Mouse (Mus musculus) CH12.LX (cell line): ENCODE results near the gene Mogat2. TPM values are rescaled to one million over a fixed set of nuclear protein-coding genes. Genes with fewer than 3 reads are reported as not detected.

Experiments
- DNase-seq: peaks from one replicate; pipeline ENCODE4 v3.0.0-alpha.2; 2013; ENCODE audit errors: extremely low read depth
- H3K27ac ChIP-seq: 2 replicates; pipeline ENCODE4 v1.5.1; 2012; ENCODE audit warnings: low read depth, mild to moderate bottlenecking, control low read depth, moderate library complexity; ENCODE audit not compliant: insufficient read depth
- H3K27me3 ChIP-seq: replicated peaks from 2 replicates; pipeline ENCODE3; 2012; ENCODE audit warnings: inconsistent platforms
- H3K36me3 ChIP-seq, 2 experiments: replicated peaks in 1 of 2; 2 replicates each; pipeline versions ENCODE3 to v1.6.1; 2012; ENCODE audit warnings: inconsistent platforms in 1 of 2, low read length in 1 of 2, mild to moderate bottlenecking in 1 of 2, mixed read lengths in 1 of 2, moderate library complexity in 1 of 2; ENCODE audit not compliant: control insufficient read depth in 1 of 2, insufficient read depth in 1 of 2
- H3K4me1 ChIP-seq, 2 experiments: 2 replicates each; pipeline ENCODE4 v1.6.1; 2012; ENCODE audit warnings: inconsistent platforms in 1 of 2, moderate library complexity in 1 of 2; ENCODE audit not compliant: insufficient read depth in 2 of 2, control insufficient read depth in 1 of 2
- H3K4me2 ChIP-seq: 2 replicates; pipeline ENCODE4 v1.6.1; 2012; ENCODE audit warnings: low read depth, mild to moderate bottlenecking, control low read depth; ENCODE audit not compliant: poor library complexity, insufficient read depth, severe bottlenecking
- H3K4me3 ChIP-seq, 3 experiments: fragments of 150-350 bp in 1 of 3; sonication (generic) in 1 of 3; replicated peaks in 1 of 3; 2 replicates each; pipeline versions ENCODE3 to v1.5.1; 2011 to 2012; ENCODE audit warnings: low read depth in 2 of 3, low read length in 2 of 3, mild to moderate bottlenecking in 2 of 3, moderate library complexity in 2 of 3, control low read depth in 1 of 3, improper control_type of control experiment in 1 of 3, inconsistent platforms in 1 of 3, mixed read lengths in 1 of 3; ENCODE audit not compliant: poor library complexity in 1 of 3
- H3K79me2 ChIP-seq: replicated peaks from 2 replicates; pipeline ENCODE4 v1.6.1; 2012; ENCODE audit warnings: mild to moderate bottlenecking, moderate library complexity; ENCODE audit not compliant: control insufficient read depth, poor library complexity, insufficient read depth, severe bottlenecking; ENCODE audit errors: extremely low read depth
- H3K9ac ChIP-seq: 2 replicates; pipeline ENCODE4 v1.6.1; 2012; ENCODE audit warnings: low read depth, mild to moderate bottlenecking, control low read depth, moderate library complexity; ENCODE audit not compliant: insufficient read depth
- H3K9me3 ChIP-seq: replicated peaks from 2 replicates; pipeline ENCODE3; 2012; ENCODE audit warnings: low read length, inconsistent platforms, mixed read lengths
- BHLHE40 ChIP-seq: IDR thresholded peaks from 2 replicates; pipeline ENCODE4 v1.6.1; 2011; ENCODE audit warnings: mild to moderate bottlenecking, low read depth, low read length, improper control_type of control experiment
- CHD1 ChIP-seq: IDR thresholded peaks from 2 replicates; pipeline ENCODE4 v1.6.1; 2012; ENCODE audit warnings: low read depth, low read length, improper control_type of control experiment, inconsistent platforms
- CTCF ChIP-seq, 2 experiments: IDR thresholded peaks in 1 of 2; conservative IDR thresholded peaks in 1 of 2; 2 replicates each; pipeline ENCODE4 v1.5.1; 2011 to 2012; ENCODE audit warnings: low read depth in 2 of 2, low read length in 2 of 2, improper control_type of control experiment in 1 of 2, inconsistent platforms in 1 of 2, mild to moderate bottlenecking in 1 of 2, moderate library complexity in 1 of 2
- IRF4 ChIP-seq: IDR thresholded peaks from 2 replicates; pipeline ENCODE4 v1.6.1; 2014; ENCODE audit warnings: low read depth, mild to moderate bottlenecking, inconsistent platforms, low read length, improper control_type of control experiment
- MXI1 ChIP-seq: IDR thresholded peaks from 2 replicates; pipeline ENCODE4 v1.6.1; 2011; ENCODE audit warnings: mild to moderate bottlenecking, low read depth, low read length, improper control_type of control experiment
- RAD21 ChIP-seq: IDR thresholded peaks from 2 replicates; pipeline ENCODE4 v1.6.1; 2011; ENCODE audit warnings: low read depth, mild to moderate bottlenecking, low read length, improper control_type of control experiment, moderate library complexity
- RCOR1 ChIP-seq: conservative IDR thresholded peaks from 2 replicates; pipeline ENCODE4 v1.6.1; 2012; ENCODE audit warnings: low read depth, mild to moderate bottlenecking, inconsistent platforms, low read length, improper control_type of control experiment
- SMC3 ChIP-seq: IDR thresholded peaks from 2 replicates; pipeline ENCODE4 v1.6.1; 2011; ENCODE audit warnings: low read depth, low read length, improper control_type of control experiment
- UBTF ChIP-seq: IDR thresholded peaks from 2 replicates; pipeline ENCODE4 v1.6.1; 2012; ENCODE audit warnings: low read depth, mild to moderate bottlenecking, inconsistent platforms, low read length, improper control_type of control experiment, moderate library complexity
- ZC3H11A ChIP-seq: IDR thresholded peaks from 2 replicates; pipeline ENCODE4 v1.6.1; 2012; ENCODE audit warnings: low read depth, mild to moderate bottlenecking, inconsistent platforms, low read length, improper control_type of control experiment
- dilution Hi-C: fragments of 300-500 bp; cut with MboI; formaldehyde crosslinking; loops from 2 replicates; pipeline ENCODE4 v1.14.3; 2020; ENCODE audit warnings: low sequenced_read_pairs; ENCODE audit not compliant: extremely low pct_unique_long_range_greater_than_20kb, extremely low pct_ligation_motif_present
- in situ Hi-C: fragments of 300-500 bp; cut with MboI; formaldehyde crosslinking; loops from 3 replicates; pipeline ENCODE4 v1.14.3; 2019; ENCODE audit warnings: low sequenced_read_pairs, low pct_ligation_motif_present, low pct_unique_long_range_greater_than_20kb, mixed read lengths
- polyA plus RNA-seq: library from polyadenylated mRNA; unstranded; fragments of >175 nt; gene quantifications from 2 replicates; pipeline ENCODE4 v1.2.1, GENCODE M21; 2012; ENCODE audit warnings: low read depth; ENCODE audit not compliant: insufficient read length
- total RNA-seq, 2 experiments: library from RNA; depleted of rRNA; stranded (reverse); fragments of 300-350 nt in 1 of 2; fragments of >200 nt in 1 of 2; gene quantifications; 2 replicates each; pipeline ENCODE4 v1.2.3; 2012 to 2014

The Mogat2 gene
- total and polyA plus RNA-seq, 3 experiments, result not detected

- in situ Hi-C loops (no loop called here), dilution Hi-C loops (no loop called here)
- peaks cover 3% of the 10 kb centered on the region for H3K9me3 ChIP-seq
- H3K79me2 ChIP-seq, result no peaks in the 10 kb centered on the region
- peaks cover 4 to 11% of the 10 kb centered on the region in 2 experiments; a peak in 2 of 4 replicates for H3K4me1 ChIP-seq
- no peak overlapping the region for H3K9ac ChIP-seq
- no peak overlapping the region for H3K4me3 ChIP-seq
- H3K36me3 ChIP-seq, result no peaks in the 10 kb centered on the region
- DNase-seq, result no peak
- TF ChIP-seq SMC3, result no peak
- TF ChIP-seq UBTF, result no peak
- no peak for TF ChIP-seq CHD1
- TF ChIP-seq MXI1, result no peak
- TF ChIP-seq RAD21, result no peak
- no peak for TF ChIP-seq ZC3H11A
- peaks cover 18% of the 10 kb centered on the region for H3K27me3 ChIP-seq
- no peak overlapping the region for H3K4me2 ChIP-seq
- H3K27ac ChIP-seq, result no peak overlapping the region
Measured at GRCm38 (mm10) chr7:99264597-99264996, 26.2 kb upstream of the Mogat2 start.

GRCm38 (mm10) chr7:99263509-99263908 lies 25.1 kb upstream of the Mogat2 start:
- DNase-seq, result no peak
- no peak for TF ChIP-seq BHLHE40
- TF ChIP-seq RCOR1, result no peak
- TF ChIP-seq, all 38 proteins: peak for 0
- H3K4me3 ChIP-seq, result no peak overlapping the region
- H3K79me2 ChIP-seq, result no peaks in the 10 kb centered on the region
- peaks cover 3% of the 10 kb centered on the region for H3K9me3 ChIP-seq
- peaks cover 16% of the 10 kb centered on the region for H3K27me3 ChIP-seq
- in situ Hi-C loops (no loop called here), dilution Hi-C loops (no loop called here)
- no peaks in the 10 kb centered on the region for H3K36me3 ChIP-seq
- peaks cover 0 to 10% of the 10 kb centered on the region in 2 experiments; a peak in 1 of 4 replicates for H3K4me1 ChIP-seq
- no peak overlapping the region for H3K4me2 ChIP-seq
- H3K27ac ChIP-seq, result no peak overlapping the region
- no peak overlapping the region for H3K9ac ChIP-seq

GRCm38 (mm10) chr7:99261900-99262299 lies 23.5 kb upstream of the Mogat2 start:
- Histone ChIP-seq H3K9ac (no peak overlapping the region), H3K79me2 (no peaks in the 10 kb centered on the region), H3K4me3 (no peak overlapping the region), H3K27ac (no peak overlapping the region)
- no peak for TF ChIP-seq IRF4
- TF ChIP-seq UBTF, result no peak
- 0 out of 2 replicates have a peak, but pooled peaks have one; percentile 5 for TF ChIP-seq SMC3
- peak; percentile 22 to 37; a peak in 3 of 4 replicates for TF ChIP-seq CTCF (conservative IDR thresholded peaks at IDR 0.05 in 1 of 2, IDR thresholded peaks at IDR 0.05 in 1 of 2; ENCODE audit: low read depth in 2 of 2, low read length in 2 of 2)
- peak; percentile 0 for TF ChIP-seq RAD21
- TF ChIP-seq, all 38 proteins: peak for 3
- peaks cover 3% of the 10 kb centered on the region for H3K9me3 ChIP-seq
- H3K27me3 ChIP-seq, result peaks cover 4% of the 10 kb centered on the region
- H3K36me3 ChIP-seq, result no peaks in the 10 kb centered on the region
- peak; percentile 16 for DNase-seq
- peaks cover 0 to 3% of the 10 kb centered on the region in 2 experiments; a peak in 1 of 4 replicates for H3K4me1 ChIP-seq
- in situ Hi-C loops (no loop called here), dilution Hi-C loops (no loop called here)
- H3K4me2 ChIP-seq, result no peak overlapping the region
